Mouse (Mus musculus) heart, embryonic 13.5 days (tissue): ENCODE measurements around the gene Uqcr11. TPM values are rescaled to one million over a fixed set of nuclear protein-coding genes. Genes with fewer than 3 reads are reported as not detected.

Experiments used
- microRNA-seq: library from miRNA; unstranded; fragments of <30 nt; microRNA quantifications from one replicate; pipeline ENCODE4, GENCODE M21; 2016
- polyA plus RNA-seq: library from polyadenylated mRNA; unstranded; fragments of >200 nt; fragmentation: Nextera tagmentation; extraction: Ambion mirVana; gene quantifications from 2 replicates; pipeline ENCODE4 v1.2.1, GENCODE M21; 2015

Uqcr11 gene
- polyA plus RNA-seq, 1 experiment from 2014 or later: 1,246 TPM

Small RNA genes within 50 kb of the gene (microRNA-seq; reads per million reads assigned to microRNA genes)
- not detected for gene Gm22721

Other genes with a start within 250 kb of the Uqcr11 start
- gene Cirbp, start 240.8 kb downstream of the Uqcr11 start, polyA plus RNA-seq: 87.9 and 96.4 TPM in 2 replicates
- 10.4 and 13.1 TPM in 2 replicates for gene 1600002K03Rik, start 233.9 kb downstream of the Uqcr11 start, polyA plus RNA-seq
- 8.5 and 10.6 TPM in 2 replicates for gene Efna2, start 227.3 kb downstream of the Uqcr11 start, polyA plus RNA-seq
- gene Mum1, start 180.4 kb downstream of the Uqcr11 start, polyA plus RNA-seq: 41.7 and 43.7 TPM in 2 replicates
- 527 and 606 TPM in 2 replicates for gene Ndufs7, start 157.7 kb downstream of the Uqcr11 start, polyA plus RNA-seq
- 53.3 and 62.1 TPM in 2 replicates for gene Gamt, start 145.8 kb downstream of the Uqcr11 start, polyA plus RNA-seq
- 36.4 and 37.9 TPM in 2 replicates for gene Dazap1, start 145.3 kb downstream of the Uqcr11 start, polyA plus RNA-seq
- gene Rps15, start 114.4 kb downstream of the Uqcr11 start, polyA plus RNA-seq: 621 and 687 TPM in 2 replicates
- 0.90 and 0.94 TPM in 2 replicates for gene Apc2, start 110.9 kb downstream of the Uqcr11 start, polyA plus RNA-seq
- gene 2310011J03Rik, start 86.3 kb downstream of the Uqcr11 start, polyA plus RNA-seq: 36.0 and 36.6 TPM in 2 replicates
- 1.8 and 2.1 TPM in 2 replicates for gene Pcsk4, start 77.3 kb downstream of the Uqcr11 start, polyA plus RNA-seq
- gene Reep6, start 76.9 kb downstream of the Uqcr11 start, polyA plus RNA-seq: 2.6 and 4.4 TPM in 2 replicates
- 6.5 and 8.3 TPM in 2 replicates for gene Adamtsl5, start 58.4 kb downstream of the Uqcr11 start, polyA plus RNA-seq
- gene Plk5, start 50.4 kb downstream of the Uqcr11 start, polyA plus RNA-seq: not detected in 2 replicates
- gene Mex3d, start 19.2 kb downstream of the Uqcr11 start, polyA plus RNA-seq: 3.8 and 4.5 TPM in 2 replicates
- 170 and 182 TPM in 2 replicates for gene Mbd3, start 7.3 kb downstream of the Uqcr11 start, polyA plus RNA-seq
- 55.9 and 57.6 TPM in 2 replicates for gene Tcf3, start 26.8 kb upstream of the Uqcr11 start, polyA plus RNA-seq
- not detected in 2 replicates for gene Onecut3, start 88.0 kb upstream of the Uqcr11 start, polyA plus RNA-seq
- 0.11 and 0.13 TPM in 2 replicates for gene Atp8b3, start 132.3 kb upstream of the Uqcr11 start, polyA plus RNA-seq
- 15.9 and 17.7 TPM in 2 replicates for gene Rexo1, start 154.7 kb upstream of the Uqcr11 start, polyA plus RNA-seq
- 5.1 and 6.2 TPM in 2 replicates for gene Klf16, start 170.5 kb upstream of the Uqcr11 start, polyA plus RNA-seq
- 81.7 and 85.1 TPM in 2 replicates for gene Abhd17a, start 183.5 kb upstream of the Uqcr11 start, polyA plus RNA-seq
- 65.9 and 70.4 TPM in 2 replicates for gene Scamp4, start 196.0 kb upstream of the Uqcr11 start, polyA plus RNA-seq
- 4.4 and 5.6 TPM in 2 replicates for gene Adat3, start 196.1 kb upstream of the Uqcr11 start, polyA plus RNA-seq
- 1.5 and 1.7 TPM in 2 replicates for gene Gm49322, start 199.2 kb upstream of the Uqcr11 start, polyA plus RNA-seq
- 87.5 and 89.0 TPM in 2 replicates for gene Csnk1g2, start 216.0 kb upstream of the Uqcr11 start, polyA plus RNA-seq